Mouse (Mus musculus): Measurements from ENCODE around the gene Mrpl40.
"Not testable (repeated sequence)": the region's sequence is repeated elsewhere in the genome, so short reads cannot be mapped to it uniquely, and the experiment has no call there.

The Mrpl40 gene

GRCm38 (mm10) chr16:18876442-18877308 lies at the start of gene Mrpl40, which contains the start of gene Hira:
Gene Mrpl40 (minus strand): TSS chr16:18876862.
Gene Hira (plus strand): TSS chr16:18877037.
- peak; percentile 97 for DNase-seq (ENCODE audit: low spot score)

- DNase-seq (ENCODE audit: low spot score) = no peak
Measured at GRCm38 (mm10) chr16:18921771-18922170, 45.1 kb upstream of the Mrpl40 start.

- no peak for DNase-seq (ENCODE audit: low spot score)
Measured at GRCm38 (mm10) chr16:18916064-18916463, 39.4 kb upstream of the Mrpl40 start.

GRCm38 (mm10) chr16:18905648-18906047 lies 29.0 kb upstream of the Mrpl40 start:
- no peak for DNase-seq (ENCODE audit: low spot score)

- DNase-seq (ENCODE audit: low spot score) = peak; percentile 63
Measured at GRCm38 (mm10) chr16:18896429-18896828, 19.8 kb upstream of the Mrpl40 start.

GRCm38 (mm10) chr16:18895249-18895648 lies 18.6 kb upstream of the Mrpl40 start:
- DNase-seq (ENCODE audit: low spot score) = no peak

- no peak for DNase-seq (ENCODE audit: low spot score)
Measured at GRCm38 (mm10) chr16:18893840-18894372, 17.2 kb upstream of the Mrpl40 start.

GRCm38 (mm10) chr16:18884044-18884443 lies 7.4 kb upstream of the Mrpl40 start:
- no peak for DNase-seq (ENCODE audit: low spot score)

GRCm38 (mm10) chr16:18878091-18878720 lies 1.5 kb upstream of the Mrpl40 start:
- peak; percentile 44 for DNase-seq (ENCODE audit: low spot score)

- DNase-seq (ENCODE audit: low spot score) = no peak
Measured at GRCm38 (mm10) chr16:18877386-18878090, 876 bp upstream of the Mrpl40 start.

- DNase-seq (ENCODE audit: low spot score) = no peak
Measured at GRCm38 (mm10) chr16:18876091-18876441, 596 bp downstream of the Mrpl40 start.

- DNase-seq (ENCODE audit: low spot score) = not testable (repeated sequence)
Measured at GRCm38 (mm10) chr16:18870495-18870894, 6.2 kb downstream of the Mrpl40 start.

- no peak for DNase-seq (ENCODE audit: low spot score)
Measured at GRCm38 (mm10) chr16:18860186-18860585, 16.5 kb downstream of the Mrpl40 start.

- no peak for DNase-seq (ENCODE audit: low spot score)
Measured at GRCm38 (mm10) chr16:18858551-18858950, 18.1 kb downstream of the Mrpl40 start.

GRCm38 (mm10) chr16:18849521-18850190 lies 27.0 kb downstream of the Mrpl40 start:
- not testable (repeated sequence) for DNase-seq (ENCODE audit: low spot score)

GRCm38 (mm10) chr16:18846301-18846820 lies 30.3 kb downstream of the Mrpl40 start:
- no peak for DNase-seq (ENCODE audit: low spot score)

- no peak for DNase-seq (ENCODE audit: low spot score)
Measured at GRCm38 (mm10) chr16:18838346-18838745, 38.3 kb downstream of the Mrpl40 start.

GRCm38 (mm10) chr16:18836468-18837208 lies 40.0 kb downstream of the Mrpl40 start, which contains the start of the genes 2510002D24Rik and Gm28539:
Gene 2510002D24Rik (plus strand): TSS chr16:18836578.
Gene Gm28539 (plus strand): TSS chr16:18836584.
- peak; percentile 77 for DNase-seq (ENCODE audit: low spot score)

- DNase-seq (ENCODE audit: low spot score) = no peak
Measured at GRCm38 (mm10) chr16:18836073-18836467, 40.6 kb downstream of the Mrpl40 start.

- DNase-seq (ENCODE audit: low spot score) = no peak
Measured at GRCm38 (mm10) chr16:18833486-18833885, 43.2 kb downstream of the Mrpl40 start.

GRCm38 (mm10) chr16:18829102-18829501 lies 47.6 kb downstream of the Mrpl40 start:
- no peak for DNase-seq (ENCODE audit: low spot score)
